ENCODE assay signal across 19 mouse cellular contexts in genomic region chr12:66055206-66055605, GRCm38 (mm10).
"Had no signal": no experiment of that assay in that cellular context is flagged by ENCODE, and none has a peak within 500 bp of the region (broad histone marks: within the 10 kb centered on the region; RNA-seq: fewer than 3 reads in every experiment).

No protein-coding gene starts in this region.

- H3K9me3 ChIP-seq: intestine, embryonic 15.5 days; kidney, embryonic 15.5 days; limb, embryonic 10.5 days; limb, embryonic 13.5 days; liver, embryonic 13.5 days; neural tube, embryonic 13.5 days had no signal

- H3K27ac ChIP-seq: intestine, embryonic 15.5 days; kidney, embryonic 15.5 days; limb, embryonic 10.5 days; limb, embryonic 13.5 days; liver, embryonic 13.5 days; macrophage; neural tube, embryonic 13.5 days; stomach, postnatal 0 days had no signal

- H3K27me3 ChIP-seq: intestine, embryonic 15.5 days; kidney, embryonic 15.5 days; limb, embryonic 13.5 days; liver, embryonic 13.5 days; neural tube, embryonic 13.5 days had no signal

- H3K4me1 ChIP-seq: intestine, embryonic 15.5 days; kidney, embryonic 15.5 days; limb, embryonic 10.5 days; limb, embryonic 13.5 days; liver, embryonic 13.5 days; neural tube, embryonic 13.5 days had no signal

- H3K9ac ChIP-seq: intestine, embryonic 15.5 days; kidney, embryonic 15.5 days; limb, embryonic 13.5 days; liver, embryonic 13.5 days; lung, embryonic 14.5 days; neural tube, embryonic 13.5 days had no signal

- ATAC-seq: intestine, embryonic 15.5 days; lung, postnatal 0 days had no signal

- H3K36me3 ChIP-seq: intestine, embryonic 15.5 days; kidney, embryonic 15.5 days; limb, embryonic 10.5 days; limb, embryonic 13.5 days; liver, embryonic 13.5 days; neural tube, embryonic 13.5 days had no signal

- H3K4me2 ChIP-seq: intestine, embryonic 15.5 days; kidney, embryonic 15.5 days; limb, embryonic 13.5 days; liver, embryonic 13.5 days; lung, embryonic 14.5 days; neural tube, embryonic 13.5 days had no signal

- H3K4me3 ChIP-seq: intestine, embryonic 15.5 days; kidney, embryonic 15.5 days; limb, embryonic 10.5 days; limb, embryonic 13.5 days; liver, embryonic 13.5 days; myocyte; neural tube, embryonic 13.5 days had no signal

- DNase-seq: kidney, adult 11 months; kidney, adult 8-10 months; kidney, postnatal 10 days; kidney, postnatal 36 days; liver, embryonic 13.5 days; lung, embryonic 14.5 days; right cerebral cortex, adult 18-20 months; right cerebral cortex, postnatal 14 days; right cerebral cortex, postnatal 4 days; thymus, postnatal 25 days had no signal
